Mouse (Mus musculus) cerebellum, adult 2 months (tissue): ENCODE measurements around the gene Prr22.

Source experiments
- CTCF ChIP-seq: fragments of 200-500 bp; IDR thresholded peaks from 2 replicates; pipeline ENCODE4 v1.5.1; 2011; ENCODE audit warnings: low read depth, mild to moderate bottlenecking, control low read depth, low read length, moderate library complexity, borderline replicate concordance; ENCODE audit not compliant: insufficient read depth
- POLR2A ChIP-seq: fragments of 200-500 bp; IDR thresholded peaks from 2 replicates; pipeline ENCODE4 v1.6.1; 2011; ENCODE audit warnings: low read length, control low read depth, borderline replicate concordance; ENCODE audit not compliant: insufficient read depth

DNA sequence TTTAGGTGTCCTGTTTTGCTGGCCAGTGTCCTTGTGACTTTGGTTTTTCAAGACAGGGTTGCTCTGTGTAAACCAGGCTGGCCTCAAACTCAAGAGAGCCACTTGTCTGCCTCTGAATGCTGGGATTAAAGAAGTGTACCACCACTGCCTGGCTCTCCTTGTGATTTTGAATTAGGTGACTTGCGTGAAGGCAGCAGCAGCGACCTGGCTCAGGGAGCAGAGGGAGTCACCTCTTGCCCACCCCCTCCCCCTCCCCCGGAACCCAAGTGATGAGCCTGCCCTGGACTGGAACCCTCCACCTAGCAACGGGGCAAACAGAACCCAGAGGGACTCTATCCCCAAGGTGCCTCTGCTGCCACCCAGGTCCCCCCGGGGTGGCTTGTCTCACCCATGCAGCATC is at the start of gene Prr22:
- no peak for TF ChIP-seq CTCF
- no peak for TF ChIP-seq POLR2A
